Mouse (Mus musculus): ENCODE data around the gene Clcn6. TPM values are rescaled to one million over a fixed set of nuclear protein-coding genes. Genes with fewer than 3 reads are reported as not detected.

The Clcn6 gene
- polyA plus RNA-seq (2012; ENCODE audit: low replicate concordance) = 1.5 and 1.6 TPM in 2 replicates

GRCm38 (mm10) chr4:148038600-148039253 lies at the start of gene Clcn6, which contains the start of gene Mthfr:
TSS of gene Clcn6 (minus strand) at chr4:148038821.
TSS of gene Mthfr (plus strand) at chr4:148039077.

DNA sequence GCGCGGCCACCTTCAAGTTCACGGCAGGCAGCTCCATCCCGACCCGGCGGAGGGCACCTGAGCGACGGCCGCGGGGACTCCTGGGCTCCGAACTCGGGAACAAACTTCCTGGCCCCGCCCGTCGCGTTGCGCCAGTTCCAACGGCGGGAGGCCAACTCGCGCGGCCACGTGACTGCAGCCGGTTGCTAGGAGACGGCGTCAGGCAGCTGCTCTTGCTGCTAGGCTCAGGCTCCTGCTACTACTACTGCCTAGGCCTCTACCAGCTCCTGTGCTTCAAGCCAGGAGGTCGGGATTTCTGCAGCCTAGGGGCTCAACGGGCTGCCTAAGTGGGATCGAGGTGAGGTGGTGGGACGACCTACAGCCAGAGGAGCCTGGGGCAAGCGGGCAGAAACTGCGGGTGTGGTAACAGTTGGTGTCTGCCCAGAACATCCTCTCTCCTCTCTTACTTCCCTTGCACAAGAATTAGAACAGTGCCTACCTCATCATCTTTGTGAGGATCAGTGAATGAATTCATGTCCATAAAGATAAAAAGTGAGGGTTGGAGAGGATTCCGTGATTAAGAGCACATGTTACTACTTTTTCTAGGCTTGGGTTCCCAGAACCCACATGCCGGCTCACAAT lies 49.4 kb upstream of the Clcn6 start, which contains the start of gene Agtrap:
Gene Agtrap, minus strand, starts transcription at position 125 of the 621 bp plus-strand sequence.

GRCm38 (mm10) chr4:148000202-148000772 lies 38.3 kb downstream of the Clcn6 start, which contains the start of gene Nppa:
TSS of gene Nppa (plus strand) at chr4:148000722.

GRCm38 (mm10) chr4:147985205-147986132 lies 53.2 kb downstream of the Clcn6 start, which contains the start of gene Nppb:
TSS of gene Nppb (plus strand) at chr4:147985788.

Other genes with a start within 250 kb of the Clcn6 start
- gene Zfp984, start 229.0 kb downstream of the Clcn6 start, polyA plus RNA-seq (2012; ENCODE audit: low replicate concordance) = 0.97 and 5.5 TPM in 2 replicates
- 0.33 TPM in 1 of 2 replicates, not detected in the other for gene Zfp933, start 190.5 kb downstream of the Clcn6 start, polyA plus RNA-seq (2012; ENCODE audit: low replicate concordance)
- 164 and 215 TPM in 2 replicates for gene Miip, start 170.0 kb downstream of the Clcn6 start, polyA plus RNA-seq (2012; ENCODE audit: low replicate concordance)
- gene Fv1, start 169.8 kb downstream of the Clcn6 start, polyA plus RNA-seq (2012; ENCODE audit: low replicate concordance) = 0.34 and 0.38 TPM in 2 replicates
- gene Mfn2, start 134.1 kb downstream of the Clcn6 start, polyA plus RNA-seq (2012; ENCODE audit: low replicate concordance) = 16.8 and 46.1 TPM in 2 replicates
- gene Plod1, start 102.1 kb downstream of the Clcn6 start, polyA plus RNA-seq (2012; ENCODE audit: low replicate concordance) = 5.4 and 8.1 TPM in 2 replicates
- 97.1 and 132 TPM in 2 replicates for gene 2510039O18Rik, start 97.9 kb downstream of the Clcn6 start, polyA plus RNA-seq (2012; ENCODE audit: low replicate concordance)
- gene Nppb, start 53.0 kb downstream of the Clcn6 start, polyA plus RNA-seq (2012; ENCODE audit: low replicate concordance) = not detected in 2 replicates
- gene Nppa, start 38.1 kb downstream of the Clcn6 start, polyA plus RNA-seq (2012; ENCODE audit: low replicate concordance) = not detected in 2 replicates
- 14.7 and 23.3 TPM in 2 replicates for gene Mthfr, start 256 bp upstream of the Clcn6 start, polyA plus RNA-seq (2012; ENCODE audit: low replicate concordance)
- gene Agtrap, start 49.2 kb upstream of the Clcn6 start, polyA plus RNA-seq (2012; ENCODE audit: low replicate concordance) = 3.4 and 11.6 TPM in 2 replicates
- 18.3 and 24.2 TPM in 2 replicates for gene Mad2l2, start 91.6 kb upstream of the Clcn6 start, polyA plus RNA-seq (2012; ENCODE audit: low replicate concordance)
- 0.03 and 0.17 TPM in 2 replicates for gene Draxin, start 91.9 kb upstream of the Clcn6 start, polyA plus RNA-seq (2012; ENCODE audit: low replicate concordance)
- 22.6 and 24.6 TPM in 2 replicates for gene Fbxo6, start 113.3 kb upstream of the Clcn6 start, polyA plus RNA-seq (2012; ENCODE audit: low replicate concordance)
- 8.9 and 13.4 TPM in 2 replicates for gene Fbxo44, start 121.7 kb upstream of the Clcn6 start, polyA plus RNA-seq (2012; ENCODE audit: low replicate concordance)
- gene Fbxo2, start 121.8 kb upstream of the Clcn6 start, polyA plus RNA-seq (2012; ENCODE audit: low replicate concordance) = 0.55 and 1.0 TPM in 2 replicates
- gene Disp3, start 249.1 kb upstream of the Clcn6 start, polyA plus RNA-seq (2012; ENCODE audit: low replicate concordance) = 0.03 and 0.11 TPM in 2 replicates

All from leukemia stem cell, adult 10-12 weeks (primary cell).